Mouse (Mus musculus) ovary, postnatal 36 days (tissue): ENCODE data around the gene Rps19.

Experiments used
- DNase-seq: peaks from one replicate; pipeline ENCODE4 v3.0.0; 2022; ENCODE audit warnings: low spot score, mixed read lengths

The Rps19 gene

DNA sequence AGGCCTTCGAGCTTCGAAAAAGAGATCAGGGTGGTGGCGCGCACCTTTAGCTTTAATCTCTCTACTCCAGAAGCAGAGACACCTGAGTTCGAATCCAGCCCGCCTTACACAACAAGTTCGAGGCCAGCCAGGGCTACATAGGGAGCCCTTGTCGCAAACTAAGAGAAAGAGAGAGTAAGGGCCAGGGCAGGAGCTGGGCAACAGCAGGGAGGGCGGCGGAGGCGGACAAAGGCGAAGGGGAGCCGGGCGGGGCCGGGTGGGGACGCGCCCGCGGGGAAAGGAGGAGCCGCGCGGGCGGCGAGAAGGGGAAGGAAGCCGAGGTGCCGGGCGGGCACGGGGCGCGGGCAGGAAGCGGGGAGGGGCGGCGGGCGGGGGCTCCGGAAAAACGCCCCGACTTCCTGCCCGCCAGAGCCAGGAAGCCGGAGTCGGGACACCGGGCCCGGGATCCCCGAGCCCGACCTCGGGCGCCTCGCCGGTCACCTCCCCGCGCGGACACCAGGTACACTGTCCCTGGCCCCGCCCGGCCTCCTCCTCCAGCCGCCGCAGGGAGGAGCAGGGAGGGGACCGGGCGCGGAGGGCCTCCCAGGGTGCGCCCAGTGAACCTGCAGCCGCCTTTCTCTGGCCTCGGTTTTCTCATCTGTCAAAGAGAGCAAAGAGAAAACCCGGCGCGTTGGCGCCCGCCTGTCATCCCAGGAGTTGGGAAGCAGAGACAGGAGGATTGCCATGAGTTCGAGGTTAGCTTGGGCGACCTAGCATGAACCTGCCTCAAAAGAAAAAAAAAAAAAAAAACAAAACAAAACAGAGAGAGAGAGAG, 18.7 kb downstream of the Rps19 start, which contains the start of gene Arhgef1:
TSS of gene Arhgef1 (plus strand) at position 283 of the 814 bp plus-strand sequence.
- DNase-seq = peak; percentile 70

DNA sequence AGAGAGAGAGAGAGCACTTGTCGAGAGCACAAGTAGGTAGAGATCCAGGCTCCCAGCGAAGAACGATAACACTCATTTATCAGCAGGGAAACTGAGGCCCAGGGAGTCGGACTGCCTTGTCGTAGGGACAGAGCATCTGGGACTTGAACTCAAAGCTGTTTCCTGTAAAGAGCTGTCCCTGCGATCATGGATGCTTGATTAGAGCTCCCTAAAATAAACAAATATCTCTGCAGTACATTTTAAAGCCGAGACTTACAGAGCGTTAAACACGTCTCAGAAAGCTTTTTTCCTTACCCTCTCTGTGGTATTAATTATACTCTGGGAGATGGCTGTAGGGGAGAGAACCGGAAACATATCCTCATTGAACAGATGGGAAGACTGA, 19.3 kb downstream of the Rps19 start:
- no peak for DNase-seq

DNA sequence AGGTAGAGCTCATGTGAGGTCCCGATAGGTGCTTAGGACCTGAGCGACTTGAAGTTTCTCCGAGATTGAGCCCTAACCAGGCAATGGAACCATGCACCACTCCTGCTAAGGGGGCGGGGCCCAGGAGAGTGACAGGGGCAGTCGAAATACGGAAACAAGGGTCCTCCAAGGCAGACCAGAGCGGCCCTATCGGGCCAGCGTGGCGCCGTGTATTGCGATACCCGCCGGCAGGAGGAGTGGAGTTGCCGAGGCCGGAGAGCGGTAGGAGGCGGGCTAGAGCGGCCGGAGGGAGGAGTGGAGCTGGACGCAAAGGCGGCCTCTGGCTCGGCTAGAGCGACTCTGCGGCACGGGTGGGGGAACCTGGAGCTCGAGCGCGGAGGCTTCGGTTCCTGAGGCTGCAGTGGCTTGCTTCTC, 19.9 kb downstream of the Rps19 start:
- peak; percentile 97 for DNase-seq

DNA sequence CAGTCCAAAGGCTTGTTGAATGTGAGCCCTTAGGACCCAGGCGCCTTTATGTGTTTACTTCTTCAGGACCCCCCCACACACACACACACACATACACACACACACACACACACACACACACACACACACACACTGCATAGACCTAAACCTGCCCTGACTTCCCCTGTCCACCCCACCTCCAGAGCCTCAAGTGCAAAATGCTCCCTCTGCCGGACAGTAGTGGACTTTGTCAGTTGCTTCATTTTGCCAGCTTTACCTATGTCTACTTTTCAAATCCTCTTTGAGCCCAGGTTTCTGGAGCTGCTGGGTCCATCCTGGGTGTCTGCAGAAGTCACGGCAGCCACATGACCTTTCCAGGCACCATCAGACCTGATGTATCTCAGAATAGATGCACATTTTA, 20.8 kb downstream of the Rps19 start:
- no peak for DNase-seq

DNA sequence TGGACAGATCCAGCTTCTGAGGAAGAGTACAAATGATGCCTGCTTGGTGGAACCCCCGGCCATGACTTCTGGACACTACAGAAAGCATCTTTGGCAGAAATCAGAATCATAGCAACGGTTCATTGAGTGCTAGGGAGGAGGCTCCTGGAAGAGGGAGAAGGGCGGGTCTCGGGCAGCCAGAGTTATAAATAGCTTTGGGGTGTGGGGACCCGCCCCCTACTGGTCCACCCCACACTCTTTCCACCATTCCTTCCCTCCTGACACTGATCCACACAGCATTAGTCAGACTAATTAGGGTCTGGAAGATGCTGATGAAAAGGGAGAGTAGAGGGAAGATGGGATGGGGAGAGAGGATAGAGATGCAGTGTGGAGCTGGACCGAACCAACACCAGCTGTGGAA, 22.4 kb downstream of the Rps19 start:
- DNase-seq = no peak

DNA sequence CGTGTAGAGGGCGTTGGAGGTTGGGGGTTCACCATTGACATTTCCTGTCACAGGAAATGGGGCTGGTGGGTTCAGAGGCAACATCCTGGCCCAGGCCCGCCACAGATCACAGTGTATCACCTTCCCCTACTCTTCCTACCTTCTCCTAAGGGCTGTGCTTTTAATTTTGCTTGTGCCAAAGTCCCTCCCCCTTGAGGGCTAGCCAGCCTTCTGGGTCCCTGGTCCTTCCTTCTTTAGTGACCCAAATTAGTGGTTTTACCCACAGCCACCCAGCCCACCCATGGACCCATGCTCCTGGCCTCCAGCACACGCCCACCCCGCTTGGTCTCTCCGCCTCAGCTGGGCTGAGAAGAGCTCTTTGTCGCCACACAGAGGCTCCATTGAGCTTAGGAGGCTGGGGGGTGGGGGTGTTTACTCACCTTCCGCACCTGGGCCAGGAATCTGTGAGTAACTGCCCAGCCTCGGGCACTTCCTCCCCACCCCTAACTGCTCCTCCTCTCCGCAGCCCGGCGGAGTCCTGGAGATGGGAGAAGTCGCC, 23.1 kb downstream of the Rps19 start:
- no peak for DNase-seq

DNA sequence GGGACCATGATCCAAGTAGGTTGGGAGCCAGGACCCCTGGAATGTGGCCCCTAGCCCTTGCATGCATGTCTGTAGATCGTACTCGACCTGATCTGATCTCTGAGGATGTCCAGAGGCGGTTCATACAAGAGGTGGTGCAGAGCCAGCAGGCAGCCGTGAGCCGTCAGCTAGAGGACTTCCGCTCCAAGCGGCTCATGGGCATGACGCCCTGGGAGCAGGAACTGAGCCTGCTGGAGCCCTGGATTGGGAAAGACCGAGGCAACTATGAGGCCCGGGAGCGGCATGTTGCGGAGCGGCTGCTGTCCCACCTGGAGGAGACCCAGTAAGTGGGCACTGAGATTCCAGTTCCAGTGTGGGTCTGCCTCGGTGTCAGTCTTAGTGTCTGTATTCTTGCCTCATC, 28.3 kb downstream of the Rps19 start:
- DNase-seq = no peak

DNA sequence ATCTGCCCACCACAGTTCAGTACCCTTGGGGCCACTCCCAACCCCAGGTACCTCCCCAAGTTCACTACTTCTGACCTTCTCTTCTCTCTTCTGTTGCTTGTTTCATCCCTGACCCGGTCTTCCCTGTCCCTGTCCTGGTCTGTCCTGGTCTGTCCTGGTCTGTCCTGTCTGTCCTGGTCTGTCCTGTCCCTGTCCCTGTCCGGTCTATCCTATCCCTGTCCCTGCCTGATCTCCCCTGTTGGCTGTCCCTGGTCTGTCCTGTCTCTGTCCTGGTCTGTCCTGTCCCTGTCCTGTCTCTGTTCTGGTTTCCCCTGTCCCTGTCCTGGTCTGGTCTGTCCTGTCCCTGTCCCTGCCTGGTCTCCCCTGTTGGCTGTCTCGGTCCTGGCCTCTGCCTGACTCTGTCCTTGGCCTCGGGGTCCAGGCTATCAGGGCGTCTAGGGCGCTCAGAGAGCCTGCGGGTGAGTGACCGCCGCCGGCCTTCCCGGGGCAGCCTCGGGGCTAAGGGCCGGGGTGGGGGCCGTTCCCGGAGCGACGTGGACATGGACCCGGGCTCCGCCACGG, 34.7 kb downstream of the Rps19 start:
- DNase-seq = no peak

DNA sequence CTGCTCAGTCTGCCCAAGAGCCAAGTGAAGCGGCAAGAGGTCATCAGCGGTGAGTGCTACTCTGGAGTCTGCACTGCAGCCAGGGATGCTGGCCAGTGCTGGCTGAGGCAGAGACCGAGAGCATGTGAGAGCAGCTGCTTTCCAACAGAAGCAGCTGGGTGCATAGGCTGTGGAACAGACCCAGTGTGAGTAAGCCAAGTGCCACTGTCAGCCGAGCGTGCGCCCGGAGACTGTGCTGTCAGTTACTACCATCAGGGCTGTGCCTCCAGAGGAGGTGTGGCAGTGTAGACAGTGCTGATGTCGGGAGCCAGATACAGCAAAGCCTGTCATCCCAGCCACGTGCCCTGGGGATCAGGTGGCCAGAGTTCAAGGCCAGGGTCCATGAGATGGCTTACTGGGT, 35.6 kb downstream of the Rps19 start:
- no peak for DNase-seq

DNA sequence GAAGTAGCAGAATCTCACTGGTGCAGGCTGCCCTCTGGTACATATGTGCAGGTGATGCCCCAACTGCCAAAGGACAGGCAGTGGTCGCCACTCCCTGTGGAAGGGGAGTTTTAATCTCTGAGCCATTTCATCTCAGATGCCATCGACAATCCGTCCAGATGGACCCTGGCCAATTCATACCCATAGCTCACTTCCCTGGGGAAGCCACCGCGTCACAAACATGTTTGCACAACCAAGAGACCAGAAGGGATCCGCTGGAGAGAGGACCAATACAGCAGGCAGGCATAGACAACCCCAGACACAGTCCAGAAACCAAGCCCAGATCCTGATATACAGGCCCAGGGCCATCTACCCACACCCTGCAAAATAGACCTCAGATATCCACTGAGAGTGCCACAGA, 46.3 kb downstream of the Rps19 start:
- no peak for DNase-seq

DNA sequence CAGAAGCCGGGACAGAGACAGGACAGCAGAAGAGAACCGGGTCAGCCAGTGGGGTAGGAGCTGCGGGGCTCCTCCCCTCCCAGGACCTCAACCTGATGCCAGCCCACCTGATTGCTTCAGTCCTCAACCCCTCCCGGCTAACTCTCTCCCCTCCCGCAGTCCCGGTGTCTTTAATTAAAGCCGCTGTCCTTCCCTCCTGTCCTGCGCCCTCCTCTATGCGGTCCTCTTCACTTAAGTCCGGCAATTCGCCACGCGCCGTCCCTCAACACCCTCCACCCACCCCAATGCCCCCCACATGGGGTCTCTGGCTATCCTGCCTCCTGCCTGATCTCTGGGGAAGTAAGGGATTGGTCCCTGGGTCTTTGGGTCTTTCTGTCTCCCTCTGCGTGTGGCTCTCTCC, 47.5 kb downstream of the Rps19 start:
- DNase-seq = no peak
